Mouse (Mus musculus): Measurements from ENCODE around the gene 2310034C09Rik.
"Not testable (repeated sequence)": the region's sequence is repeated elsewhere in the genome, so short reads cannot be mapped to it uniquely, and the experiment has no call there.

Gene 2310034C09Rik

DNA sequence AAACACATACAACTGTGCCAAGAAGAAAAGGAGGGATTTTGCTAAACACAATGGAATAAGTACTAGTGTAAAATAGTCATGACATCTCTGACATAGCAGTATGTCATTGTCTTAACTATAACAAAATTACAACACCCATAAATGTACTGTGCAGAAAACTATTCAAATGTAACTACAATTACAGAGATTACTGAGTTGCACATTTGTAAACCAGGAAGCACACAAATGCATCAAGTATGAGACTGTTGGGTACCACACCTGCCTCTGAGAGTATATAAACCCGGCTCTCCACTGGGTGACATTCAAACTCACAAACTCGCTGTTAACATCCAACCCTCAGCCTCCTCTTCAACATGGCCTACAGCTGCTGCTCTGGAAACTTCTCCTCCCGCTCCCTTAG, at the start of gene 2310034C09Rik:
Gene 2310034C09Rik (plus strand): TSS at position 301 of the 400 bp plus-strand sequence.
- DNase-seq (ENCODE audit: low spot score): not testable (repeated sequence)

DNA sequence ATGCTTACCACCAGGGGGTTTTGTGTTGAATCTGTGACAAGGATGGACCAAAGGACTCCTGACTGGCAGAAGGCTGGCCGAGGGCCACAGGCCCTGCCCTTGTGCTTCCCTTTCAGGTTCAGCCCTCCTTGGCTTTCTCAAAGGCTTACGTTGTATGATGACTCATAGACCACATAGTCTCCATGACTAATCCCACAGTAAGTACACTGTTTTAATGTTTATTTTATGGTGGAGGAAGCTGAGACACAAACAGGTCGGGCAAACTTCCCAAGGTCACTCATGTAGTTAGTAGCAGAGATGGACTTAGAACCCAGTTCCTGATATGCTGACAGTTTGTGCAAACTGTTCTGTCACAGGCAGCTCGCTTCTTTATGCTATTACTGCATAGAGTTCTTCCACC, 47.9 kb upstream of the 2310034C09Rik start:
- no peak for DNase-seq (ENCODE audit: low spot score)

DNA sequence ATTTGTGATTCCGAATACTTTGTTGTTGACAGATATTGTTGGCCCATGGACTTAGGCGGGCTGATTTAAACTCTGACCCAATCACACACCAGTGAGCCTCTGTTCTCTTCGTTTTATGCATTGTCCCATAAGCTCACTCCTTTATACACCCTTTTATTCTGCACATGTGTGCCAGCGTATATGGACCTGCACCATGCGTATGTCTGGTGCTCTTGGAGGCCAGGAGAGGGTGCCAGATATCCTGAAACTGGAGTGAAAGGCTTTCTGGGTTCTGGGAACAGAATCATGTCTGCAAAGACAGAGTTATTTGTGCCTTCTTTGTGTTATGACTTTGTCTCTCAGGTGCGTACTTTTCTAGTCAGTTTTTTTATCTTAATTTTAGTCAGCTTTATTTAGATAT, 47.4 kb upstream of the 2310034C09Rik start:
- DNase-seq (ENCODE audit: low spot score): no peak

DNA sequence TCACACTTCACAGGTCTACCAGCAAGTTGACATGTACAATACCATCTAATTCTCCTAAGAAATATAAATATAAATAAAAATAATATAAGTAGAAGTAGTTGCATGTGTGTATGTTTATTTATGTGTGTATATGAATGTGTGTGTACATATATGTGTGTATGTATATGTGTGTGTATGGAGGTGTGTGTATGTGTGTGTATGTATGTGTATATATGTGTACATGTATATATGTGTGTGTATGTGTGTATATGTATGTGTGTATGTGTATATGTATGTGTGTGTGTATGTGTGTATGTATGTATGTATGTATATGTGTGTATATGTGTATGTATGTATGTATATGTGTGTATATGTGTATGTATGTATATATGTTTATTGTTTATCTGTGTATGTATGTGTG, 42.1 kb upstream of the 2310034C09Rik start:
- DNase-seq (ENCODE audit: low spot score): no peak

DNA sequence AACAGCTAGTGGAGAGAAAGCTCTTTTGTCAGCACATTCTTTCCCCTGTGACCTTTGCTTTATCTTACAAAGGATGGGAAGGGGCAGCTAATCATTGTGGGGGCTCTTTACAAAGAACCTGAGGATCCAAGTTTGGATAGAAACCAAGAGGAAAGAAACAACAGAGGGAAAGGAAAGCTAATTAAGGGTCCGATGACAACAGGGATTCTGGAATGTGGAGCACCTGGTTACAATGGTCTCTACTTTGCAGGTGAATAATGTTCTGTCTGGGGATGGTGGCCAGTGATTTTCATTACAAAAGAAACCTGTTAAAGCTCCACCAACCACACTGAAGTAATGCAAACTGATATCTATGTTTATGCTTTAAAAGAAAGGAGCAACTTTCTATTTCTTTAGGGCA, 38.6 kb upstream of the 2310034C09Rik start:
- no peak for DNase-seq (ENCODE audit: low spot score)

DNA sequence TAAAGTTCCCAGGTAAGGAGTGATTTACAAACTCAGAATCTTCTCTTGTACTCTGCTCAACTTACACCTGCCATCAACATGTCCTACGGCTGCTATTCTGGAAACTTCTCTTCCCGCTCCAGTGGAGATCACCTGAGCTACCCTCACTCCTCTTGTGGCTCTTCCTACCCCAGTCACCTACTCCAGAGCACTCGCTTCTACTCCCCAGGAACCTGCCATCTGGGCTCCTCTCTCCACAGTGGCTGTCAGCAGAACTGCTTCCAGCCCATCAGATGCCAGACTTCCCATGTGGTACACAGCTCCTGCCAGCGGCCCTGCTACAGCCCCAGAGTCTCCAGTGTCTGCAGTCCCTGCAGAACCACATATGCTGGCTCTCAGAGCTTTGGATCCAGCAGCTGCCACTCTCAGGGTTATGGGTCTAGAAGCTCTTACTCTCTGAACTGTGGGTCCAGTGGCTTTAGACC, 29.8 kb upstream of the 2310034C09Rik start, which contains the start of gene Krtap13-1:
Gene Krtap13-1 (plus strand): TSS at position 51 of the 464 bp plus-strand sequence.
- DNase-seq (ENCODE audit: low spot score): no peak

DNA sequence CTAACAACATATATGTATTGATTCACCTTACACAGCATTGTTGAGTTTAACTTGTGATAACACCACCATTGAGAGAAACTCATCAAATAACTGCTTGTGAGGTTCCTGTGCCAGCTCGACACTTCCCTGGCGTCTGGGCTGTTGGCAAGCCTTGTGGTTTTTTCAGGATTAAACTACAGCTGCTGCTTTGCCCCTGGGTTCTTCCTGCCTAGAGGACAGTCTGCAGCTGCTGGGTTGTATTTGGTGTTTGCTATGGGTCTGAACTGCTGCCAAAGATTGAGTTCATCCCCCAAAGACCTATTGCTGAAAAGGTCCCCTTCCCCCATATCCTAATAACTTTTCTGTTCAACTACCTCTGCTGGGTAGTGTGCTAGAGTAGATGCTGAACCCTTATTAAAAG, 23.3 kb upstream of the 2310034C09Rik start:
- DNase-seq (ENCODE audit: low spot score): no peak

DNA sequence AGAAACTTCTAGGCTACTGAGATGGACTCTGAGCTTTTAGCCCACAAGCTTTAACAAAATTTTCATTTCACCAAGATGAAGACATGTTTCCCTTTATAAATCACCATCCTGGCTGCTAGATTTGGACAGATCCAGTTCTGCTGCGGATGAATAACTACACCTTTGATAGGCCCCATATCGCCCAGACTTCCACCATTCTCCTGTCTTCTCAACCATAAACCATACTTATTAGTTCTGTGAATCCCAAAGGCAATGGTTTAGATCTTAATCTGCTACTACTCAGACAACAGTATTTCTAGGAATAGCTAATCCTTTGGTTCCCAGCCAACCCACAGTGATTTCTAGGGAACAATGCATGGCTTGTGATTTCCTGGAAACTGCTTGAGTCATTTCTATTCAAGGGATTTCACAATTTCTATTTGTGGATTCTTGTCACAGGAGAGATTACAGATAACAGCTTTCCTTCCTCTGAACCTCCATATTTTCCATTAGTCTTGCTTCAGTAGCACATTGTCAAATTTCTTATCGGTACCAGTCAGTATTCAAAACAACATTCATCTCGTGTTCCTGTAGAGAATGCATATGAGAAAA, 13.8 kb upstream of the 2310034C09Rik start:
- no peak for DNase-seq (ENCODE audit: low spot score)

DNA sequence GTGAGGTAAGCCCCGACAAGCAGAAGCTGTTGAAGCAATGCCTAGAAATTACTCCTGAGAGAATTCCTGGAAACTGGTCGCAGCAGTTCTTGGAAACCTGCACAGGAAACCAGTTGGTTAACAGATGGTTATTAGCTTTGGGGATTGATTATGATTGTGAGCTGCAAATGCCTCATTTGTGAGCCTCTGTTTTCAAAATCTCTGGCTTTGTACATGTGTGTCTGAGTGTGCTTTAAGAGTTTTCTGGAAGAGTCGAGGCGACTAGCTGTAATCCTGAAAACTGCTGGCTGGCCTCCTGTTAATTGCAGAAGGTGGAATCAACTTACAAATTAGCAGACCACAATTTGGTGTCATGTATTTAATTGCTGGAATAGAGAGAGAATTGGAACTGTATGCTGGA, 10.7 kb upstream of the 2310034C09Rik start:
- peak; percentile 4 for DNase-seq (ENCODE audit: low spot score)

DNA sequence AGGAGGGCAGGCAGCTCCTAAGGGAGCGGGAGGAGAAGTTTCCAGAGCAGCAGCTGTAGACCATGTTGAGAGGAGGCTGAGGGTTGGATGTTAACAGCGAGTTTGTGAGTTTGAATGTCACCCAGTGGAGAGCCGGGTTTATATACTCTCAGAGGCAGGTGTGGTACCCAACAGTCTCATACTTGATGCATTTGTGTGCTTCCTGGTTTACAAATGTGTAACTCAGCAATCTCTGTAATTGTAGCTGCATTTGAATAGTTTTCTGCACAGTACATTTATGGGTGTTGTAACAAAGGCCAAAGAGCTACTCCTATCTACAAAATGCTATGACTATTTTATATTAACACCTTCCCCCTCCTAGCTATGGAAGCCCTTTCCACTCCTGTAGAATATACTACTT, 7.1 kb upstream of the 2310034C09Rik start, which contains the start of gene Krtap13:
Gene Krtap13 (minus strand): TSS at position 101 of the 400 bp plus-strand sequence.
- not testable (repeated sequence) for DNase-seq (ENCODE audit: low spot score)

DNA sequence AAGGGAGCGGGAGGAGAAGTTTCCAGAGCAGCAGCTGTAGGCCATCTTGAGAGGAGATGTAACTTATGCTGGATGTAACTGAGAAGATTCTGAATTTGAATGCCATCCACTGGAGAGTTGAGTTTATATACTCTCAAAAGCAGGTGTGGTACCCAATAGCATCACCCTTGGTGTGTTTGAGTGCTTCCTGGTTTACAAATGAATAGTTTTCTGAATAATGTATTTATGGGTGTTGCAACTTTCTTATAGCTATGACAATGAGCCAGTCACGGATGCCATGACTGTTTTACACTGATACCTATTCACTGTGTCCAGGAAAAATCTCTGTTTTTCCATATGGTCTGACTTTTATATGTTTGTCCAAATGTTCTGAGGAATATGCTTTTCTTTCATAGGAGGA, 15.5 kb downstream of the 2310034C09Rik start, which contains the start of gene 2310057N15Rik:
Gene 2310057N15Rik (minus strand): TSS at position 101 of the 400 bp plus-strand sequence.
- no peak for DNase-seq (ENCODE audit: low spot score)

DNA sequence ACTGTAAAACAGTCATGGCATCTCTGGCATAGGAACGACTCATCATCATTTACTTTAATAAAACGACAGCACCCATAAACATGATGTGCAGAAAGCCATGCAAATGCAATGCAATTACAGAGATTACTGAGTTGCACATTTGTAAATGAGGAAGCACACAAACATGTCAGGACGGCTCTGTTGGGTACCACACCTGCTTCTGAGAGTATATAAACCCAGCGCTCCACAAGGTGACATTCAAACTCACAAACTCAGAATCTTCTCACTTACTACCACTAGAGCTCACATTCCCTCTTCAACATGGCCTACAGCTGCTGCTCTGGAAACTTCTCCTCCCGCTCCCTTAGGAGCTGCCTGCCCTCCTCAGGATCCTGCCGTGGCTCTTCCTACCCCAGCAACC, 18.9 kb downstream of the 2310034C09Rik start, which contains the start of gene Gm5965:
Gene Gm5965 (plus strand): TSS at position 301 of the 400 bp plus-strand sequence.
- no peak for DNase-seq (ENCODE audit: low spot score)

DNA sequence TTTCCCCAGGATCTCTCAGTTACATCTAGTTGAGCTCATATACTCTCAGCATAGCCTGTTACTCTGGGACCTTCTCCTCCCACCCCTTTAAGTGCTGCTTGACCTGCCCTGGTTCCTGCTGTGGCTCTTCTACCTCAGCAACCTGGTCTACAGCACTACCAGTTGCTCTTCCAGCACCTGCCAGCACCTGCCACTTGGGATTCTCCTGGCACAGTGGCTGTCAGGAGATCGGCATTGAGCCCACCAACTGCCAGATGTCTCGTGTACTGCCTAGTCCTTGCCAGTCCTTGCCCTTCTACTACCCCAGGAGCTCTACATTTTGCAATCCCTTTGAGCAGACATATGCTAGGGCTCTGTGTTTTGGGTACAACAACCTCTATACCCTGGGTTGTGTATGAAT, 28.1 kb downstream of the 2310034C09Rik start:
- DNase-seq (ENCODE audit: low spot score): no peak

Data from layer of hippocampus, adult 9-10 months (tissue).